Mouse (Mus musculus): Measurements from ENCODE around the gene Olfr299.

Gene Olfr299

GRCm38 (mm10) chr7:86459621-86460020 lies at the start of gene Olfr299:
Olfr299 (plus strand) TSS chr7:86459921.
- in situ Hi-C loops (cut with MboI; ENCODE audit: low pct_unique_long_range_greater_than_20kb in 1 of 2, low sequenced_read_pairs in 2 of 2, unreplicated experiment in 1 of 2), result no loop called here

DNA sequence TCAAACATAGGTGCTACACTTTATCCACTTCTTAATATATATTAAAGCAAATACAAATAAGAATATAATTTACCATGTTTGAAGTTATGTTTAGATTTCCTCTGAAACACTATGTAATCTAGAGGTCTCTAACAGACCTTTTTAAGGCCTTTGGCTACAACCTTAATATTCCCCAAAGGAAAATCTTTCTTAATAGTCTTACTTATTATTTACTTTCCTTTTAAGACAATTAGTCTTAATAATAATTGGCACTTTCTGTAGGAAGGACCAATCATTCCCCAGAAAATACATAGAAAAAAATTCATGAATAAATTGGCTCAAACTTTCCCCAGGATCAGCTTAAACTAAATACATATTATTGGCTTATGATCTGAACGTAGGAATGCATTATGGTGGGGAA lies 32.7 kb downstream of the Olfr299 start, which contains the start of gene Olfr298:
Gene Olfr298, minus strand, starts transcription at position 101 of the 400 bp plus-strand sequence.
- in situ Hi-C loops (cut with MboI; ENCODE audit: low pct_unique_long_range_greater_than_20kb in 1 of 2, low sequenced_read_pairs in 2 of 2, unreplicated experiment in 1 of 2), result no loop called here
